Mouse (Mus musculus) ES-E14 (cell line): Measurements from ENCODE around the gene Ahcyl2. TPM values are rescaled to one million over a fixed set of nuclear protein-coding genes. Genes with fewer than 3 reads are reported as not detected.

Experiments used
- DNase-seq: peaks from one replicate; pipeline ENCODE4 v3.0.0-alpha.2; 2013; ENCODE audit warnings: low read depth, low spot score
- H3K27ac ChIP-seq: 2 replicates; pipeline ENCODE4 v1.5.1; 2012; ENCODE audit warnings: low read depth, mild to moderate bottlenecking, low read length, moderate library complexity, mixed read lengths; ENCODE audit not compliant: poor library complexity, insufficient read depth, severe bottlenecking
- H3K36me3 ChIP-seq: 2 replicates; pipeline ENCODE4 v1.6.1; 2012; ENCODE audit warnings: mild to moderate bottlenecking, low read length, moderate library complexity, mixed read lengths; ENCODE audit not compliant: control insufficient read depth, poor library complexity, insufficient read depth, severe bottlenecking
- H3K4me1 ChIP-seq, 2 experiments: fragments of 150-350 bp in 1 of 2; sonication (generic) in 1 of 2; 2 replicates each; pipeline ENCODE4 v1.6.1; 2012; ENCODE audit warnings: low read length in 2 of 2, mild to moderate bottlenecking in 1 of 2, mixed read lengths in 1 of 2; ENCODE audit not compliant: control insufficient read depth in 2 of 2, insufficient read depth in 2 of 2, poor library complexity in 1 of 2
- H3K4me3 ChIP-seq, 2 experiments: fragments of 150-350 bp in 1 of 2; sonication (generic) in 1 of 2; 2 replicates each; pipeline ENCODE4 v1.5.1; 2012; ENCODE audit warnings: low read length in 2 of 2, low read depth in 1 of 2, mild to moderate bottlenecking in 1 of 2, mixed read lengths in 1 of 2; ENCODE audit not compliant: insufficient read depth in 1 of 2, poor library complexity in 1 of 2, severe bottlenecking in 1 of 2
- H3K9ac ChIP-seq: 2 replicates; pipeline ENCODE4 v1.6.1; 2012; ENCODE audit warnings: low read depth, mild to moderate bottlenecking, low read length, mixed read lengths; ENCODE audit not compliant: poor library complexity, insufficient read depth, severe bottlenecking
- H3K9me3 ChIP-seq: fragments of 150-350 bp; sonication (generic); 2 replicates; pipeline ENCODE4 v1.6.1; 2012; ENCODE audit warnings: low read depth, mild to moderate bottlenecking, low read length; ENCODE audit not compliant: control insufficient read depth, insufficient read depth
- CHD2 ChIP-seq: IDR thresholded peaks from 2 replicates; pipeline ENCODE4 v1.6.1; 2014; ENCODE audit warnings: mild to moderate bottlenecking, low read depth, low read length, inconsistent platforms
- HCFC1 ChIP-seq: IDR thresholded peaks from 2 replicates; pipeline ENCODE4 v1.6.1; 2012; ENCODE audit warnings: low read length, inconsistent platforms, borderline replicate concordance; ENCODE audit not compliant: insufficient read depth
- MAFK ChIP-seq: IDR thresholded peaks from 2 replicates; pipeline ENCODE4 v1.6.1; 2014; ENCODE audit warnings: mild to moderate bottlenecking, low read depth, low read length, inconsistent platforms; ENCODE audit not compliant: insufficient read depth
- ZC3H11A ChIP-seq: IDR thresholded peaks from 2 replicates; pipeline ENCODE4 v1.6.1; 2012; ENCODE audit warnings: low read depth, mild to moderate bottlenecking, inconsistent platforms, low read length, borderline replicate concordance
- ZNF384 ChIP-seq: IDR thresholded peaks from 2 replicates; pipeline ENCODE4 v1.6.1; 2012; ENCODE audit warnings: low read depth, low read length, inconsistent platforms
- in situ Hi-C, 2 experiments: fragments of 600-800 bp; cut with MboI; formaldehyde crosslinking; loops; one replicate each; pipeline ENCODE4 v1.15.1; 2025; ENCODE audit warnings: low sequenced_read_pairs in 2 of 2, inconsistent platforms in 1 of 2; ENCODE audit not compliant: unreplicated experiment in 2 of 2
- total RNA-seq: library from RNA; depleted of rRNA; stranded (reverse); fragments of 300-350 nt; gene quantifications from 2 replicates; pipeline ENCODE4 v1.2.3, GENCODE M21; 2012

Ahcyl2 gene
- total RNA-seq, 1 experiment, result 17.5 TPM

GRCm38 (mm10) chr6:29785759-29786158 lies 17.9 kb downstream of the Ahcyl2 start:
- no peak for TF ChIP-seq CHD2
- TF ChIP-seq ZNF384, result no peak
- TF ChIP-seq MAFK, result no peak
- TF ChIP-seq HCFC1, result no peak
- no peak for TF ChIP-seq ZC3H11A

GRCm38 (mm10) chr6:29788779-29789350 lies 21.1 kb downstream of the Ahcyl2 start:
- no peaks in the 10 kb centered on the region for H3K36me3 ChIP-seq
- H3K4me1 ChIP-seq, result no peaks in the 10 kb centered on the region; a peak in 1 of 4 replicates
- H3K27ac ChIP-seq, result peak overlapping the region; percentile 40; the same call in 1 of the 2 replicates
- H3K9me3 ChIP-seq, result no peaks in the 10 kb centered on the region
- H3K4me3 ChIP-seq, result no peak overlapping the region
- no peak for TF ChIP-seq ZC3H11A
- TF ChIP-seq HCFC1, result no peak
- TF ChIP-seq ZNF384, result no peak
- no peak for TF ChIP-seq MAFK
- TF ChIP-seq CHD2, result no peak
- H3K9ac ChIP-seq, result no peak overlapping the region
- in situ Hi-C loops, result no loop called here
- DNase-seq, result no peak

More at GRCm38 (mm10) chr6:29785759-29786158, 17.9 kb downstream of the Ahcyl2 start:
- Histone ChIP-seq H3K4me1 (no peaks in the 10 kb centered on the region; a peak in 1 of 4 replicates), H3K9me3 (no peaks in the 10 kb centered on the region), H3K36me3 (no peaks in the 10 kb centered on the region), H3K9ac (no peak overlapping the region), H3K4me3 (no peak overlapping the region), H3K27ac (no peak overlapping the region)
- DNase-seq, result no peak
- in situ Hi-C loops, result no loop called here

GRCm38 (mm10) chr6:29790014-29790698 lies 22.3 kb downstream of the Ahcyl2 start:
- H3K9me3 ChIP-seq, result no peaks in the 10 kb centered on the region
- H3K9ac ChIP-seq, result no peak overlapping the region
- H3K4me3 ChIP-seq, result no peak overlapping the region
- H3K36me3 ChIP-seq, result no peaks in the 10 kb centered on the region
- H3K27ac ChIP-seq, result no peak overlapping the region
- no peaks in the 10 kb centered on the region; a peak in 1 of 4 replicates for H3K4me1 ChIP-seq
- TF ChIP-seq CHD2 (no peak), MAFK (no peak), ZC3H11A (no peak), HCFC1 (no peak)
- in situ Hi-C loops, result no loop called here
- DNase-seq, result no peak

- Histone ChIP-seq H3K9ac (no peak overlapping the region), H3K27ac (no peak overlapping the region), H3K4me1 (no peaks in the 10 kb centered on the region; a peak in 1 of 4 replicates), H3K4me3 (no peak overlapping the region), H3K36me3 (no peaks in the 10 kb centered on the region), H3K9me3 (no peaks in the 10 kb centered on the region)
- TF ChIP-seq MAFK (no peak), ZC3H11A (no peak), CHD2 (no peak), HCFC1 (no peak), ZNF384 (no peak)
- in situ Hi-C loops, result no loop called here
- no peak for DNase-seq
These were observed 25.7 kb downstream of the Ahcyl2 start for GRCm38 (mm10) chr6:29793520-29793919.
